Mouse (Mus musculus): ENCODE results near the gene Ccnq.
A peak's percentile ranks its signal among the peaks of the same experiment; 100 is the strongest.

Gene Ccnq

DNA sequence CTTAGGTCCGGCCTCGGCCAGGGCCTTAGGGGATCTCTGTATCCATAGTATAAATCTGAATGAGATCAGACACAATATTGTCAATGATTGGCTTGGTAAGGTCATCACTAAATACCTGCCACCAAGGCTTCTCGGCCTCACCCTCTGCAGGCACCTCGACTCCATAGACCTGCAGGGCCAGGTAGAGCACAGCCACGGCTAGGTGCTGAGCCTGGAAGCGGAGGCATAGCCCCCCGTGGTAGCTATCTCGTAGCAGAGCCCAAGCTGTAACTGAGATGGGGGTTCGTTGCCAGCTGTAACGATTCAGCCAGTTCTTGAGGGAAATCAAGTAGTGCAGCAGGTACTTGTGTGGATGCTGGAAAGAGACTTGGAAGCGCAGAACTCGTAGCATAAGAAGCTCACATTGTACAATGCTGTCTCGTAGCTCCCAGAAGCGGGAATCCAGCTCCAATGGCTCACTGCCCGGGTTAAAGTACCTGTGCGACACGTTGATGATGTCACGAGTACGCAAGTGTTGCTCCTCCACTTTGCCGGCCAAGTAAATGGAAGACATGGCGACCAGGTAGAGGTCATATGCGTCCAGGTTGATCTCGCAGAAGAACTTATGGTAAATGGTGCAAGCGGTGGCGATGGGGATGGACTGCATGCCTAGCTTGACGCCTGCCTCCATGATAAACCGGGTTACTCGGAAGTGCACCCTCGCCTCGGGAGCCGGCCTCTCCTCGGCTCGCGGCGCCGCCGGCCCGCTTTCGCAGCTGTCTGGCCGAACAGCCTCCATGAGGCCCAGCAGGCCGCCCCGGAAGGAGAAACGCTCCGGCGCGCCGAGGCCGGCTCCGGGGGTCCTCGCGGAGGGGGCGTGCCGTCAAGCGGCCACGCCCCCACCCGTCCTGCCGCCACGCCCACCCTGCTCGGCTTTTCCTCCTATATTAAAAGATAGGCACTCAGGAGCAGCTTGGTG is at the start of gene Ccnq:
Gene Ccnq, minus strand, starts transcription at position 845 of the 958 bp plus-strand sequence.
- peak; percentile 71 for DNase-seq (ENCODE audit: low read depth, low spot score)

DNA sequence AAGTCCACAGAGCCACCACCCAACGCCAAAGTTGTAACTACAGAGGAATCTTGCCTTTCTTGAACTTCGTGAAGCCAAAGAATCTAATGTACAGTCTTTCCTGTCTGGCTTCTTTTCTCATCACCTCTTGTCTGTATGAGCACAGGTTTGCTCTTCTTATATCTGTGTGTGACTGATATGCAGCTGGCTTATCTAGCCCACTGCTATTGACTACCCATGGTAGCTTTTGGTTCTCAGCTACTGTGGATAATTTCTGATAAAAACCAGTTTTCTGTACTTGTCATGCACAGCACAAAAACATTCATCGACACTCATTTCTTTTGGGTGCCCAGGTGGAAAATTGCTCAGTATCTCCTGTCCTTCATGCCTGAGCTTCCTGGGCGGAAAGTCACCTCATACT is 49.6 kb upstream of the Ccnq start:
- DNase-seq (ENCODE audit: low read depth, low spot score) = no peak

DNA sequence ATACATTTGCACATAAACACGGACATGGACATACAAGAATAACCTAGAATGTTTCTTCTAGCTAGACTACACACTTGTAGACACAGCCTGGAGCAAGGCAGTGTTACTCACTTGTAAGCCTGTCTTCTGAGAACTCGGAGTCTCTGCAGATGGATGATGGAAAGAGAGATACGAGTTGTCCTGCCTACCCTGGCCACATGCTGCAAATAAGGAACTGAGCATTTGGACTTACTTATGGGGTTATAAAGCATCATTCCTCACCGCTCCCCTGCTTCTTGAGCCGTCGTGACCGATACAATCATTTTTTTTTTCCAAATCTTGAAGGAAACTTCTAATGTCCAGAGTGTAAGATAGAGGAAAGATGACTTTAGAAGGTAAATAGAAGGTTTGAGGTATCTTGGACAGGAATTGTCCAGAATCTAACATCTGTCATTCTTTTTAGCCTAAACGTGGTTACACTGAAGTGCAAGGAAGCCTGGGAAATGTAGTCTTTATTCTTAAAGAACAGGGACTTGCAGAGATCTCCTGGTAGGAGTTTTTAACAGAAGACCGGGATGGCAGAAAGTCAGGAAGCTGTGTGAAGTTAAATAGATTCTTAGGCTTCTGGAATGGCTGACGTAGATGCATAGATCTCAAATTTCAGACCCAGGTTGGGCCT is 44.7 kb upstream of the Ccnq start:
- DNase-seq (ENCODE audit: low read depth, low spot score) = no peak

DNA sequence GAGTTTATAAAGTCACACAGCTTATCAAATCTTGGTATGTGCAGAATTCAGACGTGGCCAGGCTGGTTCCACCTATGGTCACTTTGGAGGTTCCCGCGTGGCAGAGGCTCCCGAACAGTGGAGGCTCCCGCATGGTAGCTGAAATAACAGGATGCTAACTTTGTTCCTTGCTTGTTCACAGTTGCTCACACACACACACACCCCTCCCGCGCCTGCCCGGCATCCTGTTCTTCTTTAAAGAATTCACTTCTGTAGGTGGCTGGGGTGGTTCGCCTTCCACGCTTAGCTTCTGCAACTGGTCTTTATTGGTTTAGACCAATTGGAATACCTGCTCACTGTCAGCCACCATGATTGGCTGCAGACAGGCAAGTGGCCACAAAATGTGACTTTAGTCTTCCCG is 41.6 kb upstream of the Ccnq start:
- DNase-seq (ENCODE audit: low read depth, low spot score) = no peak

DNA sequence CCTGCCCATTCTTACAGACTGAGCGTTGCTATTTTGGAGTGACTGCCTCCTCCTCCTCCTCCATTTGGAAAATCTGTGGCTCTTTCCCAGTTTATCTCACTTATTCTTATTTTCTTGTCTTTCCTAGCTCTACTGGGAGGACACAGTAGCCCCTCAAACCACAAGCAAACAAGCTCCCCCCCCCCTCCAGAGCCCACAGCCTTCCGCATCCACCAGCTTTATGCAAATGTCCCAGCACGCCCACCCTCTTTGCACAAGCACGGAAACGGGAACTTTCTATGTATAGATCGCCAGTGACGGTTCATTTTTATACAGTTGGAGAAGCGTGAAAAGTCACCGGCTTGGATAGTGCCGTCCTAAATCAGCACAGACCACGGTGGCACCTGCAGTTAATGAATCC is 40.9 kb upstream of the Ccnq start:
- DNase-seq (ENCODE audit: low read depth, low spot score) = no peak

DNA sequence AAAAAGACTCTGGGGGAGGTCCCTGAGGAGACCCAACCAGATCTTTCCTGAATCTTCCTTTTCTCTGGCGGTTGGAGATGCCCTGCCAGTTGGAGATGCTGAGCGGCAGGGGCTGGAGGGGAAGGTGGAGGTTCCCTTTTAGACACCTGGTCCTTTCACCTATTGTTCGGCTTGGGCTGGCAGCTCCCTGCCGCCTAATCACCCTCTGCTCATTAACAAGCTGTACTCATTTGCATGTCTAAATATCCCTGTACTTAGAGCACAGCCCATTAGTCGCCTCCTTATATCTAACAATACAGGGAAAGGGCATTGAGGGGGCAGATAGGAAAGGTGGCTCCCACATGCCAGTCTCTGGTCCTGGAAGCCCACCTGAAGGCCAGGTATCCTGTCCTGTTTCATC is 40.5 kb upstream of the Ccnq start:
- DNase-seq (ENCODE audit: low read depth, low spot score) = no peak

DNA sequence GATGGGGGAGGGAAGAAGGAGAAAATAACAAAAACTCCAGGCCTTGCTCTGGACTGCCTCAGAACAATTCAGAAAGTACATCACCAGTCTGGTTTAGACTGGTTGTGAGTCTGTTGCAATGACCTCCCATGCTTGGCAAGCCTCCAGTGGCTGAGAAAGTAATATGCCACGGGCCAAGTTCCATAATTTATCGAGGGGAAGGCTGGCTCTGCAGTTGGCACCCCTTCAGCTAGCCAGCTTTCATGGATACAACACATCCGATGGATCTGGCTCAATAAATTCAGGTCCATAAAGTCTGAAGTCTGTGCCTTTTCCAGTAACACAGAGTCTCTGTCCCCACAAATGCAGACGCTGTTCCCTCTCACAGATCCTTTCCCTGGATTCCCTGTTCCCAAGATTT is 40.1 kb upstream of the Ccnq start:
- DNase-seq (ENCODE audit: low read depth, low spot score) = no peak

DNA sequence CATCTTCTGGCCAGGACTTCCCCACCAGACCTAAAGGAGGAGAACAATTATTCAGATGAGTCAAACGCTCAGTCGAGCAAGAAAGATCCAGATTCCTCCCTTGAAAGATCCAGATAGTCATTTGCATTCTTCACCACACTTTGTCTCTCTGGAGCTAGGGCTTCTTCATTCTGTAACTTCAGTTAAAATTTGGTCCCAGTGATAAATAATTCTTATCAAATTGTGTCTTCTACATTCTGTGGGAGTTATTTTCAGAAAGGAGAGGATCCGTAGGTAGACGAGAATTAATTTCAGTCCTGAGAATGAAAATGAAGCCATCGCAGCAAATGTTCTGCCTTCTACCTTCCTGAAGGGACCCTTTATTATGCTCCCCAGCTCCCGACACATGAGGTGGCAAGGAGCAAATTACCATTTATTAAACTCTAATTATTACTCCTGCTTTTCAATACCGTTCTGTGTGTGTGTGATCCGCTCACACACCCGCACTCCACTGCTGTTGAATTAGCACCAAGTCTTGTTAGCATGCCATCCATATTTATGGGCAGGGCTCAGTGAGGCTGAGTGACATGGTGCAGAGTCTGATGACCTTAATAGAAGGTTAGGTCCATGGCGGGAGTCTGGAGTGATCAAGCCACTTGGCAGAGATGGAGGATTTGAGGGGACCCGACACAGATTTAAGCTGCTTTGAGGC is 38.0 kb upstream of the Ccnq start:
- no peak for DNase-seq (ENCODE audit: low read depth, low spot score)

DNA sequence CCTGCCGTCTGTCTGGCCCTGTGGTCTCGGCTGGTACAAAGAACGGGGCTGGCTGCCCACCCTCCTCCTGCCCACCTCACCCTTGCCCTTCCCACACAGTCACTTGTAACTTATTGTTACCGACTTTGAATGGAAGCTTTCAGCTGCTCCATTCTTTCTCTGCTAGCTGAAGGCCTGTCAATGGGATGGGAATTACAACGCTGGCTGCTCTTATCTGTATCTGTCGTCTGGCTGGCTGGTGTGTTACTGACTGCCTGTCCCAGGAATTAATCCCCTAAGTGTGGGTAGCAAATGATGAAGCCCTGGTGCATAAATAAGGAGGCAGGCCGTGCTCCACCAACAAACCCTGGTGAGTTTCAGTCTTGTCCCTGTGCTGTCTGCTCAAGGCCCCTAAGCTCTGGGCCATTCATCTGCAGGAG is 34.5 kb upstream of the Ccnq start:
- no peak for DNase-seq (ENCODE audit: low read depth, low spot score)

DNA sequence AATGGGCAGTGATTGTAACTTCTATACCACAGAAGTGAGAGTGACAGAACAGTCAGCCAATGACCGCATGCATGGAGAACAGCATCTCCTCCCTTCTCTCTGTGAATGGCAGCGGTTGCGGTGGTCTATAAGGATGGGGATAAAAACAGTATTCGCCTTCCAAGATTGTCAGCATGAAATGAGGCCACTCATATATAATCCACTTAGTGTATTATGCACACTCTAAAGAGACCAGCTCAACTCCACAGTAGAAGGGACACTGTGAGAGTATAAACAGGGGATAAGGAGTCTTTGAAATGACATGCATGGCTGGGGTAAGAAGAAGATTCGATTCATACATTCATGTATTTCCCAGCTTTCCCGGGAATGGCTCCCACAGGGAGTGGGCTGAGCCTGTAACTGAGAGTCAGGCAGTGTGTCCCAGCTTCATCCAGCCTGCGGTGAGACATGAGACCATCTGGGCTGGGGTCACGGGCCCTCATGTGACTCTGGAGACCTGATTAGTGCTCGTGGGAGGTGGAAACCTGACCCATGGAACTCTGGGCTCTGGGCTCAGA is 31.3 kb upstream of the Ccnq start:
- DNase-seq (ENCODE audit: low read depth, low spot score) = no peak

DNA sequence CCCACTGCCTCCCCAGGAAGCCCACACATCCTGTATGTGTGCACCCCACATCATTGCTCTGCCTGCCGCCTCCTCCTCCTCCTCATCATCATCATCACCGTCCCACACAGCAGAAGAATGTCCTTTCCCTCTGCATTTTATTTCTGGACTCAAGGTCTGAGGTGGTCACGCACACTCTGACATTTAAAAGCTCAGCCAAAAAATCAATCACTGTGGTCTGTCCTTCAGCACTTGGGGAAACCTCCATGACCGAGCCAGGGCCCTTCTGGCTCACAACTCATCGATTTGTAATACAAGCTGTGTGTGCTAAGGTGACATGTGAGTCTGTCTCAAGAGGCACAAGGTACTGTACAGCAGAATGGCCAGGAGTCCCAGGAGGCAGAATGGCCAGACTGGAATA is 30.8 kb upstream of the Ccnq start:
- DNase-seq (ENCODE audit: low read depth, low spot score) = no peak

DNA sequence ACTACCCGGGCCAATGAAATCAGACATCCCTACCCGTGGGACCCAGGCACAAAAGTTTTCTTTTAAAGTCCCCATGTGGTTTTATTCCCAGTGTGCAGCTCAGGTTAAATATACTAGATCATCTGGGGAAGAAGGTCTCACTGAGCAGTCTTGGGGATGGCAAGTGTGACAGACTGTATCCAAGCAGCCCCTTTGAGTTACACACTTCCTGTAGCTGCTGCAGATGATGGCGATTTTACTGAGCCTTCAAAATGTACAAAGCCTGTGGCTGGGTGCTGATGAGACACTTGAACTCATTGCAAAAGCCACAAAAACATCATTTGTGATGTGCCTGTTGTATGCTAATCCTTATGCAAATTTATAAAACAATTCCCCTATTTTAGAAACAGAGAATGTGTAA is 29.0 kb upstream of the Ccnq start:
- no peak for DNase-seq (ENCODE audit: low read depth, low spot score)

DNA sequence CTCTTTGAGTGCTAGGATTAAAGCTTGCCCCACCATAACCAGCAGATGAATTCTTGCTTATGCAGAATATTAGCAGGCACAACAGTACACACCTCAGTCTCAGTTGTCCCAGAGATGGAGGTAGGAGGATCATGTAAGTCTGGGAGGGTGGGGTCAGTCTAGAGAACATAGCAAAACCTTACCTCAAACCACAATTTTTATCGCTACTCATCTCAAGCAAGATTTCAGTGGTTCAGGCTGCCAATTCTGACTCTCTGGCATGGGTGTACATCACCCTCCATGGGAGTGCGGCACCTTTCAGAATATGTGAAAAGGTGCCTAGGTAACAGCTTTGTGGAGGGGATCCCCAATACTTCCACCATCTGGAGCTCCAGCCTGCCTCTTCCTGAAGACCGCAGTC is 28.5 kb upstream of the Ccnq start:
- no peak for DNase-seq (ENCODE audit: low read depth, low spot score)

DNA sequence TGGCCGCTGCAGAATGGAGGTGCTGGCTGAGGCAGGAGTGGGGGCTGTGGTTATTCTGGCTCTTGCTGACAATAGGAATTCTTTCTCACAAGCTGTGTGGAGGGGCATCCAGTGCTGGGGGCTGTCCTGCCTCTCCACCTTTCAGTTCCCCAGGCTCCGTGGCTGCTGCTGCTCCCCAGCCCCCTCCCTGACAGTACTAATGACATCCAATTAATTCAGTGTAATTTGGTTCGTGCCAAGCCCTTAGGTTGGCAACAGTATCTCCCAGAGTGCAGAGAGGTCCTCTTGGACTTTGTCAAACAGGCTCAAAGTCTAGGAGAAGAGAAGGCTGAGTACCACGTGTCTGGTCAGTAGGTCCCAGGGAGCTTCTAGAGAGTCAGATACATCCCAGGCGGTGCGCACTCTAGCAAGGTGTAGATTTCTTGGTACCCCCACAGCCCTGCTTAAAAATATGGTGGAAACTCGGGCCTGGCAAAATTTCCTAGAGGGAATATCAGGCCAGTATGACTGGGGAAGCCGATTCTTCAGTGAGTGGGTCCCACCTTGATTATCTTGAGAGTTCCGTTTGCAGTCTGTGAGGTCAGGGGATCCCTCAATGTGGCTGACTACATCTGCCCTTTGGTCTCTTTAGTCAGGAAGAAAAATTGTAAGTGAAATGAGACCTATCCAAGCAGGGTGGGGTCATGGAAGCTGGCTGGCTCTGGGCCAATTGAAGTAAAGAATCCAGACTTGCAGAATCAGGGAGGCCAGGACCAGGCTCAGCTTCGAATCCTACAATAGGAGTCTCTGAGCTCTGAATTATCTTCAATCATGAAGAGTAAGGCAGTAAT is 26.5 kb upstream of the Ccnq start:
- no peak for DNase-seq (ENCODE audit: low read depth, low spot score)

DNA sequence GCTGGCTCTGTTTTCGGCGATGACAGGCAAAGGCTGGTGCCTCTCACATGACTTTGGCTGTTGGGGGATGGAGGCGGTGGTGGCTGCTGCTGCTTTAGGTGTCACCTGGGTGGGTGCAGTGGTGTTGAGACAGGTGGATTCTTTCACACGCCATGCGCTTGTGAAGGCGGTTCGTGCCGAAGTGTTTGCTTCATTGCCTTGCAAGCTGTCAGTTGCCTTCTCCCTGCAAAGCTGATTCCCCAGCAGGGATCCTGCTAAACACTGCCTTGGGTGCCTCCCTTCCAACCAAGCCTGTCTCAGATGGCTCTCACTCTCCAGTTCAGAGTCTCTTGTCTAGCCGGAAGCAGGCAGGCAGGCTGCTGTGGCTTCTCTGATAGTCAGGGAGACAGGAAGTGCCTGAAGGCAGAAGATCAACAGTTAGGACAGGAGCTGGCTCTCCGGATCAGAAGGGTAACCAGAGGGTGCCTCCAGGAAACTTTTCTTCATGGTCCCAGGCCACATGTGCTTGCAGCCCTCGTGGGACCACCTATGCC is 20.3 kb upstream of the Ccnq start:
- no peak for DNase-seq (ENCODE audit: low read depth, low spot score)

DNA sequence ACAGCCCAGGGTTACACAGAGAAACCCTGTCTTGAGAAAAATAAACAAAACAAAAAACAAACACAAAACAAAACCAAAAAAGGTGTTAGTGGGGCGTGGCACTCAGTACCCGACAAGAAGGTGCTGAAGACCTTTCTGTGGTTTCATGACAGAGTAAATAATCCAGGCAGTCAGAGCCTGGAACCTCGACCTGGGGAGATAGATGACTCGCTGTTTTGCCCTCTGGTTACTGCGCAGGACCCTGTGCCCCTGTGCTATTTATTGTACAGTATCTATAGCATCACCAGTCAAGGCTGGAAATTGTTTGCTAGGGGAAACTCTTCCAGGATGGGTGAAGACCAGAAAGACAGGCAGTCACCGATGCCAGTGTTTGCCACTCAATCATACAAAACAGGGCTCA is 18.9 kb upstream of the Ccnq start:
- no peak for DNase-seq (ENCODE audit: low read depth, low spot score)

DNA sequence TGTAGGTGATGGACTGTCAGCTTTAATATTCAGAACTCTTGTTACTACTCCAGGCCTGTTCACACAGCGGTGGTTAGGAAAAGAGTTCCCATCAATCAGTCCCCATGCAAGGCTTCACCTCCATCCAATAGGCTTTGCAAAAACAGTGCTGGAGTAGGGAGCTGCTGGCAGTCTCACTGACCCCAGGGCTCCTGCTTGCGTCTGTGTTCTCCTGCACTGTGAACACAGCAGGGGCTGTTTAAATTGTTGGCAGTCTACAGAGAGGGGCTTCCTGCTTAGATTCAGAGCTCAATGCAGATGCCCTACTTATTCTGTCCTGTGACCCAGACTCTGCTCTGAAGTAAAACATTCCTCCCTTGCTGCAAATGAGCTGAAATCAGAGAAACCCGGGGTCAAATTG is 17.2 kb upstream of the Ccnq start:
- DNase-seq (ENCODE audit: low read depth, low spot score) = no peak

DNA sequence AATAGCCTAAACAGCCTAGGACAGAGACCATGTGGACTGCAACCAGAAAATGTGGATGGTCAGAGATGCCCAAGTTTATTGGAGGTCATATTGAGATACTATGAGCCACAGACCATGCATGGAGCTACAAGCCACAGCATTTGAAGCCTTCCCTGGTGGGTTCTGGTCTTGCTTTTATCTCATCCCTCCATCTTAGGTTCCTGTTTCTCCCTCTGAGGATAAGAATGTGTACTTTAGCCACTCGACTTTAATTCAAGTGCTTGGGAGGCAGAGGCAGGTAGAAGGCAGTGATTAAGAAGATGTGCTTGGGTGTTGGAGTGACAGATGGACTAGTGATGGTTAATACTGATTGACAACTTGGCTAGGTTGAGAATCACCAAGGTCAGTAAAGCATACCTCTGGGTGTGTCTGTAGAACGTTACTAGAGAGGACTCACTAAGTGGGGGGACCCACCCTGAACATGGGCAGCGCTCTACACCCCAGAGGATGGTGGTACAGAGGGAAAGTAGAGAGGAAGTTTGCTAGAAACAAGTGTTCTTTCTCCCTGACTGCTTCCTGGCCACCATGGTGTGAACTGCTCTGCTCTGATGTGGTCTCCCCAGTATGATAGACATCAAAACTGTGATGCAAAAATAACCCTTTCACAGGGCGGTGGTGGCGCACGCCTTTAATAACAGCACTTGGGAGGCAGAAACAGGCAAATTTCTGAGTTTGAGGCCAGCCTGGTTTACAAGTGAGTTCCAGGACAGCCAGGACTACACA is 14.7 kb upstream of the Ccnq start:
- DNase-seq (ENCODE audit: low read depth, low spot score) = no peak

DNA sequence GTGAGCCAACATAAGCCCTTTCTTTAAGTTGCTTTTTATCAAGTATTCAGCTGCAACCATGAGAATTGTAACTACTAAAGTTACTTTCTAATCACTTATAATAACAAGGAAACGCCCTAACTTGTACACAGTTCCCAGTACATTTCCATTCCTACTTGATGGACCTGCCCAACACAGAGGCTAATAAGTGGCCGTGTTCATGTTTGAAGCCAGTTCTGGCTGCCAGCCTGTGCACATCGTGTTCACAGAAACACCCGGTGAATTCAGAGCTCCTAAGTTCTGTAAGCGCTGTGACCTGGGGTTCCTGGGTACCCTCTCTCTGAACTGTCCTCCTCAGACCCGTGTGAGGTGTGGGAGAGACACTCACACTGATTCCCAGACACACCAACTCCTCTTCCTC is 13.3 kb upstream of the Ccnq start:
- DNase-seq (ENCODE audit: low read depth, low spot score) = no peak

DNA sequence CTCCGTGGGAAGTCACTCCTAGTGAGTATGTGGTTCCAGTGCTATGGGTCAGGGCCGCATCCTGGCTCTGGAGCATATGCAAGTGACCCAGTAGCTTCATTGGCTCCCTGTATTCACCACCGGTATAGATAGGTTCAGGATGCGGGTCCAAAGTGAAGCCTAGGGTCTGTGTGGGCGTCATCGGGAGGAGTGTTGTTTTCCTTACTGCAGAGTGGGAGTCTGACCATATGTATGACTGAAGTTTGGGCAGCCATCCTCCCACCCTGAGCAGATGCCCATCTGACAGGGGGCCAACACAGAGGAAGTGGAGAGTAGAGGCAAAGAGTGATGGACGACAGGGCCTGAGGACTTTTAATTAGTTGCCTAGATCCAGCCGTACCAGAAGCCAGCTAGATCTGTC is 12.8 kb upstream of the Ccnq start:
- no peak for DNase-seq (ENCODE audit: low read depth, low spot score)

All from WW6 (cell line).